Mouse (Mus musculus) lung, postnatal 10 days (tissue): ENCODE results near the gene Nmrk2.

ENCODE experiments used
- DNase-seq: peaks from one replicate; pipeline ENCODE4 v3.0.0; 2021

The Nmrk2 gene

DNA sequence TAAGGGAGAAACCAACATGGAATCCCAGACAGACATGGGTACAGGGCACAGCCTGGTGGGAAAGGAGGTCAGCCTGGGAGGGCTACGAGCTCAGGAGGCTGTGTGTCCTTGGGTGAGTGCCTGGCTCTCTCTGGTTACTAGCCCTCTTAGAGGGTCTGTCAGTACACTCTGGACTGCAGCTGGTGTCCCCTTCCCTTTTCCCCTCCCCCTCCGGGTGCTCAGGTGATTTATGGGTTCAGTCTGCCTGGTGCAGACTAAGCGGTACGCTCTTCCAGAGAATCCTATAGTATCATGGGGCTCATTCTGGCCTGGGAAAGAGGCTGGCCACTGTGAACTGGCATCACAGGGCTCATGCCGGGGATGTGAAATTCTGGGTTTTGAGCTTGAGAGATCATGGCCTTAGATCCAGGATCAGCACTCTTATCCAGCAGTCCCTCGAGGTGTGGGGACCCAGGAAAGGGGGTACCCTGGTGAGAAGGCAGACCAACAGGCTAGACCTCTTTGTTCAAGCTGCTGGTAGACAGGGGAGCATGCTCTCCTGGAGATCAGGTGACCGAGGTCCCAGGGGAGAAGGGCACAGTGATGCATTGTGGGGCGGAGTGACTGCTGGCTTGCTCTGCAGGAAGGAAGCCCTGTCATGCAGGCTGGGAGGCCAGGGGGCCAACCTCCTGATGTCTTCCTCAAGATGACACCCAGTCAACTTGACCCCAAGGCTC is 40.1 kb downstream of the Nmrk2 start:
- no peak for DNase-seq

DNA sequence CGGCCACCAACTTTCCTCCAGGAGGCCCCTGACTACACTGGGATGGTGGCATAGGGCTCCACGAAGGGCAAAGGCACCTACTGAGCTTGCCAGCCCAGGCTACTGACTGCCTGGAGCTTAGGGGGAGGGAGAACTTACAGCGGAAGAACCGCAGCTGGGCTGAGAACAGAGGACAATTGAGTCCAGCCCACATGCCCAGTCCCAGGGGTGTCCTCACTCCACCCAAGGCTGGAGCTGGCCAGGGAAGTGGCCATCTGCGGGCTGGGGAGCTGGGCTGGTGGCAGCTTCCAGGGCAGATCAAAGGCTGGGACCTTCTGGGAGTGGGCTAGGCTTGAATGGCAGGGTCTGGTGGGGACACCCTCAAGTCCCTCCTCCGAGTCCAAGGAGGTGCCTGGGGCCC is 47.1 kb downstream of the Nmrk2 start:
- no peak for DNase-seq

GRCm38 (mm10) chr10:81154313-81154712 is 47.5 kb downstream of the Nmrk2 start:
- no peak for DNase-seq

- DNase-seq, result no peak
These were observed 49.2 kb downstream of the Nmrk2 start for GRCm38 (mm10) chr10:81152609-81153008.

DNA sequence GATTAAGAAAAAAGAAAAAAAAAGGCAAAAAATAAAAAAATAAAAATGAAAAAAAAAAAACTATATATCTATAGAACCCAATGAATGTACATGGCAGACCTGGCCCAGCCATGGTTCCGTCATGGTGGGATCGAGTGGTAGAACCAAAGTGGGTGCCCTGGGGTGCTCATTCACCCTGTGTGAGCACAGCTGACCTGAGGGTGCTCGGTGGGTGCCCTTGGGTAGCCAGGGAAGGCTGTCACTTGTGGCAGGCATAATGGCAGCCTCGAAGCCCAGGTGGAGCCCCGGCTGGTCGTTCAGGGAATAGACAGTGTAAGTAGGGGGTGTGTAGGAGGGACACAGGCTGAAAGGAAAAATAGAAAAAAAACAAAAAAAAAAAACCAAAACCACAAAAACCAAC is 50.6 kb downstream of the Nmrk2 start:
- no peak for DNase-seq
